Mouse (Mus musculus): ENCODE results near the gene Polr2a.

DNA sequence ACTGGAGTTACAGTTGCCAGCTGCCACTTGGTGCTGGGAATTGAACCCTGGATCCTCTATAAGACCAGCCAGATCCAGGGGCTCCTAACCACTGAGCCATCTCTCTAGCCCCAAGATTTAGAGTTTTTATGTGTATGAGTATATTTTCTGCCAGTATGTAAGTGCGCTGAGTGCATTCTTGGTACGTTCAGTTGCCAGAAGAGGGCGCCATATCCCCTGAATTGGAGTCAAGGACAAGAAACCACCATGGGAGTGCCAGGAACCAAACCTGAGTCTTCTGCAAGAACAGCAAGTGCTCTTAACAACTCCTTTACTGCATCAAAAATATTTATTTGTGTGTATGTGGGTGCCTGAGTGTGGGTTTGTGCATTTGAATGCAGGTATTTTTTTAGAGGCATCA is 29.4 kb downstream of the Polr2a start:
- TF ChIP-seq EP300 (IDR thresholded peaks at IDR 0.05; ENCODE audit: insufficient read depth, low read depth, low read length), result no peak
- TF ChIP-seq POLR2A (IDR thresholded peaks at IDR 0.05; ENCODE audit: insufficient read depth, low read length), result no peak
- TF ChIP-seq CTCF (IDR thresholded peaks at IDR 0.05; ENCODE audit: low read depth, low read length), result peak; percentile 65

All from ES-Bruce4 (cell line).